Mouse (Mus musculus) CH12.LX (cell line): ENCODE data around the gene Atp5f1. TPM values are rescaled to one million over a fixed set of nuclear protein-coding genes. Genes with fewer than 3 reads are reported as not detected.

Experiments used
- DNase-seq: peaks from one replicate; pipeline ENCODE4 v3.0.0-alpha.2; 2013; ENCODE audit errors: extremely low read depth
- H3K27ac ChIP-seq: 2 replicates; pipeline ENCODE4 v1.5.1; 2012; ENCODE audit warnings: low read depth, mild to moderate bottlenecking, control low read depth, moderate library complexity; ENCODE audit not compliant: insufficient read depth
- H3K27me3 ChIP-seq: replicated peaks from 2 replicates; pipeline ENCODE3; 2012; ENCODE audit warnings: inconsistent platforms
- H3K36me3 ChIP-seq, 2 experiments: replicated peaks in 1 of 2; 2 replicates each; pipeline versions ENCODE3 to v1.6.1; 2012; ENCODE audit warnings: inconsistent platforms in 1 of 2, low read length in 1 of 2, mild to moderate bottlenecking in 1 of 2, mixed read lengths in 1 of 2, moderate library complexity in 1 of 2; ENCODE audit not compliant: control insufficient read depth in 1 of 2, insufficient read depth in 1 of 2
- H3K4me1 ChIP-seq, 2 experiments: 2 replicates each; pipeline ENCODE4 v1.6.1; 2012; ENCODE audit warnings: inconsistent platforms in 1 of 2, moderate library complexity in 1 of 2; ENCODE audit not compliant: insufficient read depth in 2 of 2, control insufficient read depth in 1 of 2
- H3K4me2 ChIP-seq: 2 replicates; pipeline ENCODE4 v1.6.1; 2012; ENCODE audit warnings: low read depth, mild to moderate bottlenecking, control low read depth; ENCODE audit not compliant: poor library complexity, insufficient read depth, severe bottlenecking
- H3K4me3 ChIP-seq, 3 experiments: fragments of 150-350 bp in 1 of 3; sonication (generic) in 1 of 3; replicated peaks in 1 of 3; 2 replicates each; pipeline versions ENCODE3 to v1.5.1; 2011 to 2012; ENCODE audit warnings: low read depth in 2 of 3, low read length in 2 of 3, mild to moderate bottlenecking in 2 of 3, moderate library complexity in 2 of 3, control low read depth in 1 of 3, improper control_type of control experiment in 1 of 3, inconsistent platforms in 1 of 3, mixed read lengths in 1 of 3; ENCODE audit not compliant: poor library complexity in 1 of 3
- H3K79me2 ChIP-seq: replicated peaks from 2 replicates; pipeline ENCODE4 v1.6.1; 2012; ENCODE audit warnings: mild to moderate bottlenecking, moderate library complexity; ENCODE audit not compliant: control insufficient read depth, poor library complexity, insufficient read depth, severe bottlenecking; ENCODE audit errors: extremely low read depth
- H3K9ac ChIP-seq: 2 replicates; pipeline ENCODE4 v1.6.1; 2012; ENCODE audit warnings: low read depth, mild to moderate bottlenecking, control low read depth, moderate library complexity; ENCODE audit not compliant: insufficient read depth
- H3K9me3 ChIP-seq: replicated peaks from 2 replicates; pipeline ENCODE3; 2012; ENCODE audit warnings: low read length, inconsistent platforms, mixed read lengths
- CHD1 ChIP-seq: IDR thresholded peaks from 2 replicates; pipeline ENCODE4 v1.6.1; 2012; ENCODE audit warnings: low read depth, low read length, improper control_type of control experiment, inconsistent platforms
- CHD2 ChIP-seq: IDR thresholded peaks from 2 replicates; pipeline ENCODE4 v1.6.1; 2011; ENCODE audit warnings: low read length, improper control_type of control experiment
- CTCF ChIP-seq, 2 experiments: IDR thresholded peaks in 1 of 2; conservative IDR thresholded peaks in 1 of 2; 2 replicates each; pipeline ENCODE4 v1.5.1; 2011 to 2012; ENCODE audit warnings: low read depth in 2 of 2, low read length in 2 of 2, improper control_type of control experiment in 1 of 2, inconsistent platforms in 1 of 2, mild to moderate bottlenecking in 1 of 2, moderate library complexity in 1 of 2
- ELF1 ChIP-seq: IDR thresholded peaks from 2 replicates; pipeline ENCODE4 v1.6.1; 2014; ENCODE audit warnings: low read depth, mild to moderate bottlenecking, inconsistent platforms, low read length, improper control_type of control experiment
- ETS1 ChIP-seq: conservative IDR thresholded peaks from 2 replicates; pipeline ENCODE4 v1.6.1; 2012; ENCODE audit warnings: low read depth, mild to moderate bottlenecking, inconsistent platforms, low read length, improper control_type of control experiment, moderate library complexity
- GABPA ChIP-seq: IDR thresholded peaks from 2 replicates; pipeline ENCODE4 v1.6.1; 2012; ENCODE audit warnings: low read depth, low read length, improper control_type of control experiment, inconsistent platforms; ENCODE audit not compliant: insufficient replicate concordance
- HCFC1 ChIP-seq: IDR thresholded peaks from 2 replicates; pipeline ENCODE4 v1.6.1; 2012; ENCODE audit warnings: low read depth, mild to moderate bottlenecking, inconsistent platforms, low read length, improper control_type of control experiment
- IRF4 ChIP-seq: IDR thresholded peaks from 2 replicates; pipeline ENCODE4 v1.6.1; 2014; ENCODE audit warnings: low read depth, mild to moderate bottlenecking, inconsistent platforms, low read length, improper control_type of control experiment
- KAT2A ChIP-seq: IDR thresholded peaks from 2 replicates; pipeline ENCODE4 v1.6.1; 2012; ENCODE audit warnings: low read length, improper control_type of control experiment, inconsistent platforms; ENCODE audit not compliant: insufficient replicate concordance
- MAFK ChIP-seq: IDR thresholded peaks from 2 replicates; pipeline ENCODE4 v1.6.1; 2011; ENCODE audit warnings: low read length, improper control_type of control experiment; ENCODE audit not compliant: insufficient replicate concordance
- MAX ChIP-seq: IDR thresholded peaks from 2 replicates; pipeline ENCODE4 v1.6.1; 2011; ENCODE audit warnings: low read length, improper control_type of control experiment
- MEF2A ChIP-seq: IDR thresholded peaks from 2 replicates; pipeline ENCODE4 v1.6.1; 2014; ENCODE audit warnings: low read depth, mild to moderate bottlenecking, inconsistent platforms, low read length, improper control_type of control experiment, borderline replicate concordance
- MXI1 ChIP-seq: IDR thresholded peaks from 2 replicates; pipeline ENCODE4 v1.6.1; 2011; ENCODE audit warnings: mild to moderate bottlenecking, low read depth, low read length, improper control_type of control experiment
- NELFE ChIP-seq: IDR thresholded peaks from 2 replicates; pipeline ENCODE4 v1.6.1; 2011; ENCODE audit warnings: low read depth, low read length, improper control_type of control experiment
- POLR2A ChIP-seq: IDR thresholded peaks from 2 replicates; pipeline ENCODE4 v1.6.1; 2011; ENCODE audit warnings: low read depth, mild to moderate bottlenecking, improper control_type of control experiment, low read length
- POLR2AphosphoS2 ChIP-seq: IDR thresholded peaks from 2 replicates; pipeline ENCODE4 v1.6.1; 2011; ENCODE audit warnings: low read depth, low read length, improper control_type of control experiment
- SIN3A ChIP-seq: IDR thresholded peaks from 2 replicates; pipeline ENCODE4 v1.6.1; 2012; ENCODE audit warnings: low read length, improper control_type of control experiment, inconsistent platforms
- SMC3 ChIP-seq: IDR thresholded peaks from 2 replicates; pipeline ENCODE4 v1.6.1; 2011; ENCODE audit warnings: low read depth, low read length, improper control_type of control experiment
- TBP ChIP-seq: conservative IDR thresholded peaks from 2 replicates; pipeline ENCODE4 v1.6.1; 2011; ENCODE audit warnings: low read depth, low read length, improper control_type of control experiment
- TCF12 ChIP-seq: IDR thresholded peaks from 2 replicates; pipeline ENCODE4 v1.6.1; 2014; ENCODE audit warnings: low read depth, mild to moderate bottlenecking, inconsistent platforms, low read length, improper control_type of control experiment
- UBTF ChIP-seq: IDR thresholded peaks from 2 replicates; pipeline ENCODE4 v1.6.1; 2012; ENCODE audit warnings: low read depth, mild to moderate bottlenecking, inconsistent platforms, low read length, improper control_type of control experiment, moderate library complexity
- USF2 ChIP-seq: conservative IDR thresholded peaks from 2 replicates; pipeline ENCODE4 v1.6.1; 2011; ENCODE audit warnings: low read depth, low read length, improper control_type of control experiment
- ZC3H11A ChIP-seq: IDR thresholded peaks from 2 replicates; pipeline ENCODE4 v1.6.1; 2012; ENCODE audit warnings: low read depth, mild to moderate bottlenecking, inconsistent platforms, low read length, improper control_type of control experiment
- ZKSCAN1 ChIP-seq: IDR thresholded peaks from 2 replicates; pipeline ENCODE4 v1.6.1; 2012; ENCODE audit warnings: low read depth, inconsistent platforms, low read length, improper control_type of control experiment, borderline replicate concordance
- ZMIZ1 ChIP-seq: IDR thresholded peaks from 2 replicates; pipeline ENCODE4 v1.6.1; 2012; ENCODE audit warnings: low read depth, mild to moderate bottlenecking, inconsistent platforms, low read length, improper control_type of control experiment
- ZNF384 ChIP-seq: IDR thresholded peaks from 2 replicates; pipeline ENCODE4 v1.6.1; 2012; ENCODE audit warnings: low read depth, low read length, improper control_type of control experiment, inconsistent platforms
- dilution Hi-C: fragments of 300-500 bp; cut with MboI; formaldehyde crosslinking; loops from 2 replicates; pipeline ENCODE4 v1.14.3; 2020; ENCODE audit warnings: low sequenced_read_pairs; ENCODE audit not compliant: extremely low pct_unique_long_range_greater_than_20kb, extremely low pct_ligation_motif_present
- in situ Hi-C: fragments of 300-500 bp; cut with MboI; formaldehyde crosslinking; loops from 3 replicates; pipeline ENCODE4 v1.14.3; 2019; ENCODE audit warnings: low sequenced_read_pairs, low pct_ligation_motif_present, low pct_unique_long_range_greater_than_20kb, mixed read lengths
- polyA plus RNA-seq: library from polyadenylated mRNA; unstranded; fragments of >175 nt; gene quantifications from 2 replicates; pipeline ENCODE4 v1.2.1, GENCODE M21; 2012; ENCODE audit warnings: low read depth; ENCODE audit not compliant: insufficient read length
- total RNA-seq, 2 experiments: library from RNA; depleted of rRNA; stranded (reverse); fragments of 300-350 nt in 1 of 2; fragments of >200 nt in 1 of 2; gene quantifications; 2 replicates each; pipeline ENCODE4 v1.2.3; 2012 to 2014

Gene Atp5f1
- total and polyA plus RNA-seq, 3 experiments, result 317 to 676 (median 494) TPM

- no peak overlapping the region for H3K27ac ChIP-seq
- TF ChIP-seq POLR2A (no peak), MAFK (no peak), CHD2 (no peak), TBP (no peak), NELFE (no peak), ZNF384 (no peak), IRF4 (no peak), CTCF (conservative IDR thresholded peaks at IDR 0.05 in 1 of 2, IDR thresholded peaks at IDR 0.05 in 1 of 2; ENCODE audit: low read depth in 2 of 2, low read length in 2 of 2) (no peak), ZMIZ1 (no peak), UBTF (no peak), KAT2A (no peak), MXI1 (no peak), ZKSCAN1 (no peak), GABPA (no peak)
- no peak overlapping the region for H3K4me3 ChIP-seq
- H3K27me3 ChIP-seq, result no peaks in the 10 kb centered on the region
- no peaks in the 10 kb centered on the region for H3K79me2 ChIP-seq
- H3K4me1 ChIP-seq, result peaks cover 13 to 51% of the 10 kb centered on the region in 2 experiments
- no peaks in the 10 kb centered on the region for H3K36me3 ChIP-seq
- peaks cover 3% of the 10 kb centered on the region for H3K9me3 ChIP-seq
- DNase-seq, result no peak
- in situ Hi-C loops (loop anchor here (5.0 kb wide), 1 partner anchor 212 kb away; the partner anchor contains the start of gene Ddx20), dilution Hi-C loops (no loop called here)
- H3K9ac ChIP-seq, result no peak overlapping the region
- no peak overlapping the region for H3K4me2 ChIP-seq
Observed at GRCm38 (mm10) chr3:105898861-105899260, 61.0 kb downstream of the Atp5f1 start.

GRCm38 (mm10) chr3:105898325-105898724 is 61.6 kb downstream of the Atp5f1 start:
- H3K27ac ChIP-seq, result no peak overlapping the region
- TF ChIP-seq ETS1 (no peak), CHD2 (no peak), USF2 (no peak), ZC3H11A (no peak), SMC3 (no peak), TCF12 (no peak), SIN3A (no peak), UBTF (no peak), MXI1 (no peak), CHD1 (no peak), KAT2A (no peak), MEF2A (no peak), ZNF384 (no peak), ELF1 (no peak), POLR2AphosphoS2 (no peak), IRF4 (no peak), TBP (no peak), CTCF (conservative IDR thresholded peaks at IDR 0.05 in 1 of 2, IDR thresholded peaks at IDR 0.05 in 1 of 2; ENCODE audit: low read depth in 2 of 2, low read length in 2 of 2) (no peak), MAX (no peak), HCFC1 (no peak)
- no peaks in the 10 kb centered on the region for H3K27me3 ChIP-seq
- H3K4me2 ChIP-seq, result no peak overlapping the region
- H3K9ac ChIP-seq, result no peak overlapping the region
- DNase-seq, result no peak
- in situ Hi-C loops, result loop anchor here (5.0 kb wide), 1 partner anchor 211 kb away; the partner anchor contains the start of gene Ddx20
- H3K79me2 ChIP-seq, result no peaks in the 10 kb centered on the region
- no peaks in the 10 kb centered on the region for H3K36me3 ChIP-seq
- H3K4me3 ChIP-seq, result no peak overlapping the region
- H3K4me1 ChIP-seq, result peaks cover 13 to 53% of the 10 kb centered on the region in 2 experiments
- peaks cover 3% of the 10 kb centered on the region for H3K9me3 ChIP-seq
- dilution Hi-C loops, result no loop called here
